Mouse (Mus musculus) activated CD4-positive, CD25-positive, alpha-beta regulatory T cell, adult 9 weeks (primary cell): Measurements from ENCODE around the gene Sgcd. TPM values are rescaled to one million over a fixed set of nuclear protein-coding genes. Genes with fewer than 3 reads are reported as not detected.

Experiments
- polyA plus RNA-seq: library from polyadenylated mRNA; unstranded; fragments of 100-300 nt; shearing (Covaris generic); gene quantifications from one replicate; pipeline ENCODE4 v1.2.1, GENCODE M21; 2017

Sgcd gene
- not detected for polyA plus RNA-seq

GRCm38 (mm10) chr11:47988697-47989533 is at the start of gene Sgcd:
Sgcd (minus strand) TSS chr11:47988969.

